Mouse (Mus musculus): ENCODE data around the gene Wwox. TPM values are rescaled to one million over a fixed set of nuclear protein-coding genes. Genes with fewer than 3 reads are reported as not detected.

Wwox gene
- polyA plus RNA-seq, 2 experiments from 2014 or later: 9.2 to 11.6 TPM

DNA sequence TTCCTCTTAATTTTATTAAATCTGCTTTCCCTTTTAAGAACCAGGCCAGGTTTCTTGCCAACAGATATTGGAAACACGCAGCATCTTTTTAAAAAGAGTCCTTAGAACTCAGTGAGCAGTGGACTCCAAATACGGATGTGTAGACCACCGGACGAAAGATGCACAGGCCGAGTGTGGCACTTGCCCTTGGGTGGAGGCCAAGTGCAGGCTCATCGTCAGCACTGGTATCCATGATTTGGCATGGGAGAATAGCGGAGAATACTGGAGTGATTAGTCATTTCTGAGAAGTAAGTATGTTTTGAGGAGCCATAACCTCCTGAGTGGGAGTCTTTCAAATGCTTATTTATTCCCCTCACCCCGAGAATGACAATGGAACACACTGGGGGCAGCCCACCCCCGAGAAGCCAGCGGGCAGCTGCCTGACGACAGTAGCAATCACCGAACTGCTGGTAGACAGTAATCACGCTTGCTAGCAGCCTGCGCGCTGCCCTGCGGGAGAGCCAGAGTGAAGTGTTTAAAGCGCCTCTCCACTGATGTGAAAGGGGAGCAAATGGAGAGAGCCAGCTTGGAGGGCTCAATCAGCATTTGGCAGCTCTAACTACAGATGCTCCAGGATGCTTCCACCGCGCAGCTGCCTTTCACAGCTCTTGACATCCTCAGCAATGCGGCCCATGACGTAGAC lies 29.2 kb downstream of the Wwox start:
- no peak for ATAC-seq

DNA sequence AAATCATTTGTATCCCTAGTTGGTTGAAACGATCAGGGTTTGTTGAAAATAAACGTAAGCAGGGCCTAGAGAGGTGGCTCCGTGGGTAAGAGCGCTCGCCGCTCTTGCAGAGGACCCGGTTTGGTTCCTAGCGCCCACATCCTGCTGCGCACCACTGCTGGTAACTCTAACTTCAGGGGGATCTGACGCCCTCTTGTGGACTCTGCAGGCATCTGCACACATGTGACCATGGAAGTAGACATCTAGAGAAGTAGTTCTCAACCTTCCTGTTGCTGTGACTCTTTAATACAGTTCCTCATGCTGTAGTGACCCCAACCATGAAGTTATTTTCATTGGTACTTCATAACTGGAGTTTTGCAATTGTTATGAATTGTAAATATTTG lies 29.7 kb downstream of the Wwox start:
- no peak for ATAC-seq

DNA sequence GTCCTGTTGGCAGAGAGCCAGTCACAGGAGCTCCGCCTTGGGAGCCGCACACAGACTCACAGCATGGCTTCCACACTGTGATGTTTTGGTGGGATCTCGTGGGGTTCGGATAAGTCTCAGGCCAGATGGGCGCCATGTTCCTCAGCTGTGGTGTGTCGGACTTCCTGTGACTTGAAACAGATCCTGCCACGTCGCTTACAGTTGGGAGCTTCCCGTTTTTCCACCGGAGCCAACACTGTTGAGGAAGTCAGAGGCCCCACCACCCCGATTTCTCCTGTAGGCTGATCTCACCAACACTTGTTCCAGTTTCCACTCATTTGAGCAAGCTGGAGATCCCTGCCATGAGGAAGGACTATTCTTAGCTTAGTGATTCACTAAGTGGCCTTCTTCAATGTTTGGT lies 34.1 kb downstream of the Wwox start:
- no peak for ATAC-seq

DNA sequence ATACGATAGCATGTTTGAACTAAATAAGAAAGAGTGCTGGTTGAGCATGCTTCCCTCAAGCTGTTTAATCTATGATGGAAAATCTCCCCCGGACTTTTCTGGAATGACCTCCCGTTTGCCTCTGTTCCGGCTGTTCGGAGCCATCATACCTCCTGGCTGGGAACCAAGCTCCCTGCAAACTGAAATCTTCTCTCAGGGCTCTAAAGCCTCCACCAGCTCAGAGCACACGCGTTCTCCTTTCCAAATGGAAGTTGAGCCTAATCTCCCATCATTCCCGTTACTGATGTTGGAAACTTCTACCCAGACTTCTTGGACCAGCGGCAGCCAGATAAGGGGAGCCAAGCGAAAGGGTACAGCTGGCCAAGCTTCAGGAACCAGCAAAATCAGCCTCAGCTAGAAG lies 37.5 kb downstream of the Wwox start:
- no peak for ATAC-seq

DNA sequence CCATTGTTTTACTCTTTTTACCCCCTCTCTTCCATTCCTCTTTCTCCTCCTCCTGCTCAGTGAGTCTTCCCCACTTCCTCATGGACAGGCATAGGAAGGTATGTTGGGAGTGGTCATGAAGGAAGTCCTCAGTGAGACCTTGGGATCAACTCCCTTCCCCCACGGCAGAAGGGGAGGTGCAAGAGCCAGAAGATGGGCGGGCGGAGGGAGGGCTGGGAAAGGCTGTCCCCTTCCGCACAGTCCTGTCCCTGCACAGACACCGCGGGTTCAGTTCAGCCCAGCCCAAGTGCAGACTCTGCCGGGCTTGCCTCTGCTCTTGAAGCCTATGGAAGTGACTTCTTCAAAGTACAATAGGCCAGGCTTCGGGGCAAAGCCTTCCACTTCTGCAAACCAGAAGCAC lies 38.3 kb downstream of the Wwox start:
- no peak for ATAC-seq

DNA sequence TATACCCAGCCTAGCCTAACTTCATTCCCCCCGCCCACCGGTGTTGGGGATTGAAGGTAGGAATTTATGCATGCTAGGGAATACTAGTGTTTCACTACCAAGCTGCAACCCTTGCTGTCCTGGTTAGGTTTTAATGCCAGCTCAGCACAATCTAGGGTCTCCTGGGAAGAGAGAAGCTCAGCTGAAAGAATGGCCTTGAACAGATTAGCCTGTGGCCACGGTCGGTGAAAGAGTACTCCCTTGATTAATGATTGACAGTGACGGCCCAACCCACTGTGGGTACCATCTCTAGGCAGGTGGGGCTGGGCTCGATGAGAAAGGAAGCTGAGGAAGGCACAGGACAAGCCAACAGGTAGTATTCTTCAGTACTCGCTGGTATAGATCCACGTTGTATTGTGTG lies 40.3 kb downstream of the Wwox start:
- no peak for ATAC-seq

DNA sequence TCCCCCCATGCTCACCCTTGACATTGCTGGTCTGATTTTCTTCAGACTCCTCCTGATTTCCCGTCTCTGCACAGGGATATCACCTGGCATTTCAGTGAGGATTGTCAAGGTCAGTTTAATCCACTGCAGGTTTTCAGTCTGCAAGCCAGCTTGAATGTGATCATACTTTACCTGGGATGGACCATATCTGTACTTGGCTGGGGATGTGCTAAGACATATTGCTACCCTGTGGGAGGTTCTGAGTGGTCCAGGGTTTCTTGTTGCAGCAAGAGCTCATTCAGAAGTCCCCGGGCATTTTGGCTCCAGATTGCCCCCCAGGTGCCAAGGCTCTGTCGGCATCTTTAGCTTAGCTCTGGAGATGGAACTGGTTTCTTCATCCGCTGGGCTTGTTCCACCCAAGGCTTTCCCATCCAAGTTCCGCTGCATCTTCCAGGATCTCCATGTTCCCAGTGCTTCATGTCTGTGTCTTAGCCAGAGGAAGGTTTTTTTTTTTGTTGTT lies 52.3 kb downstream of the Wwox start:
- ATAC-seq: no peak

DNA sequence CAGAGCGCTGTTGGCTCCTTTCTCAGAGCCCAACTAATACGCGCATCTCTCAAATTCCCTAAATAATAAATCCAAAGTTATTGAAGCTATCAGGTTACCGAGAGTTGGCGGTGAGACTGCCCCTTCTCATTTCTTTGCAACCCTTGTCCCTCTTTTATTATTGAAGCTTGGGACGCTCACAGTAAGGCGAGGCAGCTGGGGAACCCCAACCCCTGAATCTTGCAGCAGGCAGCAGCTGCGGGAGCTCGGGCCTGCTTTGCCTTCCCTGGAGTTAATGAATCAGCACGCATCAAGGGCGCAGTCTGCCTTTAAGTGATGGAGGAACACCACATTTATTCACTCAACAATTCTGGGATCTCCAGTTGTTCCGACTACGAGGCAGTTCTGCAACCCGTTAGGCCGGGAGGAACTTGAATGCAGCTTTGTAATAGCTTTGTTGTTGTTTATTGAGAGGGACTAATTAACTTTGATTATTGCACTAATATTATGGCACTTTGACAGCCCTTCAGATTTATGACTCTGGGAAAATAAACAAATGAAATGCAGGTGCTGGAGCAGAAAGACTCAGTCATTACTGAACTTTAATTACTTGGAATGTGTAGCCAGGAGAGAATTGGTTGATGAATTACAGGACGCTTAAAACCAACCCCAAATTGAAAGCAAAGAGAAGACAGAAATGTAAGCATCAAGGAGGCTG lies 60.1 kb downstream of the Wwox start:
- no peak for ATAC-seq

DNA sequence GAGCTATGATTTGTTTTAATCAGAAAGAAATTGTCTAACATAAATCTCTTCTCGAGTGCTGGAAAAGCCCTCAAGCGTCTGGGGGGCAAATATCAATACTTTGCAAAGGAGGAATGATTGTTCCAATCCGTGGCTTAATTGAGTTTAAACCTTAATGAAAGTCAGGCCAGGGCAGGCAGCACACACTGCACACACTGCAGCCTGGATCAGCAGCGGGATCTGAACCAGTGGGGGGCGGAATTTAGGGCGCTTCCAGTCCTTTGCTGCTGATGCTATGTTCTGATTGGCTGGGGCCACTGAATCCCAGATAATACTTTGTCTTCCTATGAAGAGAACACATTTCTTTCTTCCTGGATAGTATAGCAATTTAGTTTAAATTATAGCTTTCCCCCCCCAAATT lies 62.5 kb downstream of the Wwox start:
- ATAC-seq: no peak

DNA sequence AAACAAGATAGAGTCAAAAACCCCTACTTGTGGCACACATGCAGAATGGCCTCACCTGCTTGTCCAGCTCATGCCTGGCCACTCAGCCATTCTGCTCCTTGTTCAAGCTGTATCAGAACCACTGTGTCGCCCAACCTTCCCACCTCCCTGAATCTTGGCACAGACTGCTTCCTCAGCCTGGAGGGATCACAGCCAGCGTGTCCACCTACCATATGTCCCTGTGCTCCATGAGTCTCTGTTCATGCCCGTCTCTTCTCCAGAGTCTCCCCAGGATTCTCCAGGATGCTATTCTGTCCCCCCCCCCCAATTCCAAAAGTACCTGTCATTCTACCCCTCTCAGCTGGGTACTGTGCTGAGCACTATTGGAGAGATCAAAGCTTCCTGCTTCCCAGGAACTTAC lies 63.7 kb downstream of the Wwox start:
- ATAC-seq: no peak

DNA sequence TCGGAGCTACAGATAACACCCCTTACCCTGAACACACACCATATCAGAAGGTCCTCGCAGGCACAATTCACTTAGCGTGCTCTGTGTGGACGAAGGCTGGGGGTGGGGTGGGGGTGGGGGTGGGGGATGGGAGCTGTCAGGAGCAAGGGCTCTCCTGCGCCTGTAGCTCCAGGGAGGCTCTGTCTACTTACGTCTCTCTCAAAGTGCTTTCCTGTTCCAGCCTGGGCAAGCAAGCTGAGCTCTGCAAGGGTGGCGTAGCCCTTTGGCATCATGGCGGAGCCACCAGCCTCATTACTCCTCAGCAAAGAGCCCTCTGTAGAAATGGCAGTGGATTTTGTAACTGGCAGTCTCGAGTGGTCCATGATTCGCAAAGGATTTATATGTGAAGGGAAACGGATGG lies 65.4 kb downstream of the Wwox start:
- no peak for ATAC-seq

DNA sequence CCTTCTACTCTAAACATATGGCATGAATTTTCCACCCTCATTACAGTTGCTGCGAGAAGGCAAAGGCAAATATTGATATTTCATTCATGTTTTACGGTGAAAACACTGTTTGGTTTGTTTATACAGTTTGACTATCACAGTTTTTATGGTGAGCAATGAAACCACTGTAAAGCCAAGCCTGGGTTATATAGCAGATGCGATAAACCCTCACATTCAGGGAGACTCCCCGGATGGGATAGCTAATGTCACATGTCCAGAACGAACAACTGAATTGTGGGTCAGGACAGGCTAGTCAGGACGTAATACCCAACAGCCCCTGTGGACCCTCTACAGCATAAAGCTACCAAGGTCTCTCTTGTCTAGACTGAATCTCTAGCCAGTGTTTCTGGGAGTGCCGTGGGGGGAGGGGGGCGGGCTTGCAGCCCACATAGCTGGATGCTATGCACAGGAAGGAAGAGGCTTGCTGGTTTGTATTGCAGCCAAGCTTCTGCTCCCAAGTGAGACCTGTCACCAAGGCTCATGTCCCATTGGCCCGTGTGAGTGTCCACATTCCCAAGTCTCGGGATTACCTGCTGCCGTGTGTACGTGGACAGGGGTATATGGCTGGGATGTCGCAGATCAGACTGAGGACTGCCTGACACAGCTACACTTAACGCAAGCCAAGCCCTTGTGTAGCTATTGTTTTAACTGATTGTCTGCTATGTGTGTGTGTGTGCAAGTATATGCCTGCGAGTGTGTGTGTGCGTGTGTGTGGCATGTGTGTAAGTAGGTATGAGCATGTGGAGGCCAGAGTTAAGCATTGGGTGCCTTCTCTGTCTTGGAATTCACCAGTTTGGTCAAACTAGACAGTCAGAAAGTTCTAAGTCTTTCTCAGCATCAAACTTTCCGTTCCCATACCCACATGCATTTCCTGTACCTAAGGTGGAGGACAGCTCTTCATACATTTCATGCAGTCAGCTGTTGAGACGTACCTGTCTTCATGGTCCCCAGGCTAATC lies 66.2 kb downstream of the Wwox start:
- peak; percentile 52 for ATAC-seq

DNA sequence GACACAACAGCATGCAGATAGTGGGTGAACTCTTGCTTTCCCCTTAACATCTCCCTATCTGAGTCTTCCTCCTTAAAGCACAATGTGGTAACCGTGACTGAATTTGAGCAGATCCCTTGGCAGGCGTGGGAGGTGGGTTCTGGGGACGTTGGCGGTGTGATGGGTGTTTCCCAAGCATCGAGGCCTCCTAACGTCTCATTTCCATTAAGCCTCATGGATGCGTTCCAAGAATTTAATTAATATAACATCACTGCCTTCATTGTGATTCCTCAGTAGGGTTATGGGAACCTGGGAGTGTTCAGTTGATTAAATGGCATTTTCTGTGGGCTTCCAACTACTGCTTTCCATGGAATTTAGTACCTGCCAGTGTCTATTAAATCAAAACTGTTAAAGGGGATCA lies 67.9 kb downstream of the Wwox start:
- no peak for ATAC-seq

DNA sequence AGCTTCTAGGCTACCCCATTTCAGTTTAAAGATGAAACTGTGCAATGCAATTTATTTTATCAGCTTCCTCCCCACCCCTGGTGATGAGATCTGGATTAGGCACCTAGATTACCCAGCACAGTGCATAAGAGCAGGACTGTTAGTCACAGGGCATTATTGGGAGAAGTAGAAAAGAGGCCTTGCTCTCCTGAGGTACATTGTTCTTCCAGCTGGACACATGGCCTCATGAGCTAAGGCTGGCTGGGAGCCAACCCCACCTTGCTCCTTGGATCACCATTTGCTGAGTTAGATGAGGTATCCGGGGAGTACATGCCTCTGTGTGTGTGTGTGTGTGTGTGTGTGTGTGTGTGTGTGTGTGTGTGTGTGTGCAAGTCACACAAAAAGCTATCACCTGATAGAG lies 70.8 kb downstream of the Wwox start:
- no peak for ATAC-seq

DNA sequence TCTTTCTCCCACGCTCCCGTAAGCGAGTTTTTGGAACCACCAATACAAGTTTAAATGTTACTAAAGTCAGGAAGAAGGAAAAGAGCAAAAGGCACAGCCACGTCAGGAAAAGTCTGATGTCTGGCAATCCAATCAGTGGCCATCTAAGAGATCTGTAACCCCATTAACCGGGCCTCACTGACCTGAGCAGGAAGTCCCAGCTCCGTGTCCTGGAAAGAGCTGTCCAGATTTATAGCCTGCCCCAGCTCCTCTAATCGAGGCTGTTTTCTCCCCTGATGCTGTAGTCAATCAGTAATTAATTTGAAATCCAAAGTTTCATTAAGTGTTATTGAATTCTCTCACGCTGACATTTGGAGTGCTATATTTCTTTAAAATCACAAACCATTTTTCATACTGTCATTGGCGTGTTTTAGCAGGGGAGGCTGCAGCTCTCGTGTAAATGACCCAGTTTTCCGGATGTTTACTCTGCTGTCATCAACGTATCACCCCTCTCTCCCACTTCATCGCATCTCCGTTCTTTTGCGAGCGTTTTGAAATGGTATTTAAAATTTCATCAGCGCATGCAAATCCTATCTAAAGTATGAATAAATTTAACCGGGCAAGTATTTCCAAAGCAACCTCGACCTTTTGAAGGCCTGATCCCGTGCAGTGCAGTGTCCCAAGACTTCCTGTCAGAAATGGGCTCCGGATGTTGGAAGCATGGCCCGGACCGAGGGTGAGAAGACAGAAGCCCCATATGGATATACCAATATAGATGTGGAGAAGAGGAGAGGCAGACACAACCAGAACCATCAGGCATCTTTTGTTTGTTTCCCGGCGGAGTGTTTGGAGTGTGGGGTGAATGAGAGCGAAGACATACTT lies 72.8 kb downstream of the Wwox start:
- ATAC-seq: no peak

DNA sequence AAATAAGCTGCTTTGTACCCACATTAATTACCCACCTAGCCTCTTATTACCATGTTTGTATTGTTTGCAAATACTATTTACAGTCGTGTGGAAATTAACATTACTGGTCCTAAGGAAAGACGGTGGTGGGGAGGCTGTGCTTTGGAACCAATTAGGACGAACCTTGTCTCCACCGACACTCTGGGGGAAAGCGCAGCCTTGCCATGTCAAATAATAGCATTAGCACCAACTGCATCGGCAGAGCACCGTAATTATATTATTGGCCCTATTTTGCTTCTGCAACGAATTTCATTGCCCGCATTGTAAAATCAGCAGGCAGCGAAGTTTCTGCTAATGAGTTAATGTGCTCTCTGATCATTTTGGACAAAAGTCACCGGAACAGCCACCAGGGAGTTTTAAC lies 75.2 kb downstream of the Wwox start:
- no peak for ATAC-seq

DNA sequence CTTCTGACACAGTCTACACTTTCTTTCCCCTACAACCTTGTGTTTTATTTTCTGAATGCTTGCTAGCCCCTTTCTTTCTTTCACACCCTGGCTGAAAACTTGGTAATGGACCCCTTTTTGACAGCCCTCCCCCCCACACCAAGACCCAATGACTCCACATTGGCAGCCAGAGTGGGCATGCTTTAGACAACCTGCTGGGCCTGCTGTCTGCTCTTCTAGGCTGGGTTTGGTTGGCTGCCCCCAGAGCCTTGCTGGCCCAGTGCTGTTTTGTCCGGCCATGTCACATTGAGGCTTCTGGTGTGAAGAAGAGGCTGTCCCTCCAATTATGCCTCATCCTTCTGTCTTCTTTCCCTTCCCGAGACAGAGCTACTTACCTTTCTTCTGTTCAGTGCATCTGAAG lies 83.6 kb downstream of the Wwox start:
- ATAC-seq: no peak

DNA sequence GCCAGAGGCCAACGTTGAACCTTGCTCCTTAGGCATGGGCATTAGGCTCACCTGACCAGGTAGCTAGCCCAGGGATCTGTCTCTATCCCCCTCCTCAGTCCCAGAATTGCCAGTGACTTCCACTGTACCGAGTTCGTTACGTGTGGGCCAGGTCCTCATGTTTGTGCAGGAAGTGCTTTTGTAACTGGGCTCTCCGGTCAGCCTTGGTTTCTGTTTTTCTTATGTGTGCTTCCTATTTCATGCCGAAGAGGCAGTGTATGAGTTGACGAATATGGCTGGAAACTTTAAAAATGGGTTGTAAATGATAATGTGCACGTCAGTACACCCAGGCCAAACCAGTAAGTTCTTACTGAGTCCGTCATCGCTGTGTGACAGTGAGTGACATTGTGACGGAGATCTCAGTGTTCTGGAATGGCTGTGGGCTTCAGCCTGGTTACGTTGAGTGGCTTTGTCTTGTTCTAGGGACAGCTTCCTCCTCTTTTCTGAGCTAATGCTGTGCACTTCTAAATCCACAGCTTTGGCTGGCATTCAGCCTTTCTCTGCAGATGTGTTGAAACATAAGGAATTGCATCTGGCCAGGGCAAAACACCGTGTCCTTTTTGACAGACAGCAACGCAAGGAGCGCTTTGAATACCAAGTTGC lies 87.3 kb downstream of the Wwox start:
- no peak for ATAC-seq

DNA sequence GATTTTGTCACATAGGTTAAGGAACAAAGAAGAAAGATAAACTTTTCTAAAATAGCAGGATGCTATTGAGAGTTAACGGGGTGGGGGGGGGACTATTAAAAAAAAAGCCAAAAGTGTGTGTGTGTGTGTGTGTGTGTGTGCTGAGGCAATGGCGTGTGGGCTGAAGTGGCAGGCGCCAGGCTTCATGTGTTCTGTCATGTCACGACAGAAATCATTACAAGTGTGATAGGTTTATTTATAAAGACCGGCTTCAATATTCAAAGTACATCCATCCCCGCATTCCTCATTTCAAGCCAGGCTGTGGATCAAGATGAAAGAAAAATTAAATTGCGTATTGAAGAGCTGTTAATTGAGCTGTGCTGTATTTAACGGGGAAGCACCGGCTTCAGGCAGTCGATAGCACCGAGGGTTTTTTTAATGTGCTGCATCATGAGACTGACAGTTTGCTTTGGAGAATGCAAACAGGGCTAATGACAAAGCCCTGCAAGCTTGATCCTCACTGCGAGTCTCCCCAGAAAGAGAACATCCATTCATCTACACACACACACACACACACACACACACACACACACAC lies 88.3 kb downstream of the Wwox start:
- ATAC-seq: no peak

DNA sequence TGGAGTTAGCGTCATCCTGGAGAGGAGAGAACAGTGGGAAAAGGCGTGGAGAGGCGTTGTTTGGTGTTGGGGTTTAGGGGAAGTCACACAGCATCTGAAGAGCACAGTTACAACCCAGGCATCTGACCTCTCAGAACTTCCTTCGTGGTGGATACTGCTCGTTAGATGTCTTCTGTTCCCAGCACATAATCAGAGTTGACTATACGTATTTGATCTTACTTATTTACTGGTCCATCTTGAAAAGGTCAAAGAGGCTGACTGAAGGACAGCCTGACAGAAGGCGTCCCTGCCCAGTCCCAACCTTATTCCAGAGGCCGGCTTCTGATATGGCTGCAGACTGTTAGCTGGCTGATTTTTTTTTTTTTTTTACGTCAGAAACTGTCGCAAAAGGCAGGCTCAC lies 90.1 kb downstream of the Wwox start:
- no peak for ATAC-seq

DNA sequence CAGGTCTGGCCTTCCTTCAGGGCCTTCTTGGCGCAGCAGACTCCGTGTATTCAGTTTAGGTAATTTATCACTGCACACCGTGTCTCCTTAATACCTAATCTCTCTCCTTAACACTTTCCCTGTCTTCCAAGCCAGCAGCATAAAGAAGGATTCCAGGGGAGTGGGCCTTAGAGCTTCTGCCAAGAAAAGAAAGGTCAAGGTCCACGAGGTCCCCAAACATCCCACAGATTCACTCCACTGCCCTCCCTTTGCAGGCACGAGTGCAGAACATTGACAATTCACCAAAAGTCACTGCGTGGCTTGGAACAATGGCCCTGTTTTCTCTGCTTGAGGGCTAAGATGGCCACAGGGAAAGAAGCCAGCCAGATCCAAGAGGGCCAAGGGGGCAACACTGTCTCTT lies 96.7 kb downstream of the Wwox start:
- ATAC-seq: no peak

All from activated CD4-positive, CD25-positive, alpha-beta regulatory T cell, adult 4 months (primary cell).